Mouse (Mus musculus) lung, postnatal 0 days (tissue): ENCODE measurements at regions not wholly inside any gene's neighbourhood (a gene's known extent, or its start where the extent isn't known, plus 50 kb on each side); places are given as distances from the start of the nearest gene placed in this dataset.

Source experiments
- ATAC-seq: fragments of 200-750 bp; cut with Nextera tagmentation; 2 replicates; pipeline ENCODE4 v1.8.0; 2017; ENCODE audit warnings: moderate library complexity
- DNase-seq: peaks from one replicate; pipeline ENCODE4 v3.0.0-alpha.2; 2016; ENCODE audit warnings: low spot score
- H3K27ac ChIP-seq: fragments of 300-500 bp; sonication (generic); 2 replicates; pipeline ENCODE4 v1.5.1; 2014; ENCODE audit warnings: antibody characterized with exemption, mild to moderate bottlenecking, low read length, mixed read lengths
- H3K27me3 ChIP-seq: fragments of 300-500 bp; sonication (generic); replicated peaks from 2 replicates; pipeline ENCODE4 v1.6.1; 2014; ENCODE audit warnings: low read length, mixed read lengths; ENCODE audit not compliant: insufficient read depth
- H3K36me3 ChIP-seq: fragments of 300-500 bp; sonication (generic); 2 replicates; pipeline ENCODE4 v1.6.1; 2014; ENCODE audit warnings: low read length, mixed read lengths; ENCODE audit not compliant: insufficient read depth
- H3K4me1 ChIP-seq: fragments of 300-500 bp; sonication (generic); 2 replicates; pipeline ENCODE4 v1.6.1; 2014; ENCODE audit warnings: antibody characterized with exemption, low read depth, low read length, mixed read lengths; ENCODE audit not compliant: insufficient read depth
- H3K4me2 ChIP-seq: fragments of 300-500 bp; sonication (generic); replicated peaks from 2 replicates; pipeline ENCODE4 v1.6.1; 2014; ENCODE audit warnings: low read depth, mild to moderate bottlenecking, low read length, moderate library complexity, mixed read lengths
- H3K4me3 ChIP-seq: fragments of 300-500 bp; sonication (generic); 2 replicates; pipeline ENCODE4 v1.5.1; 2014; ENCODE audit warnings: low read depth, low read length
- H3K9ac ChIP-seq: fragments of 300-500 bp; sonication (generic); replicated peaks from 2 replicates; pipeline ENCODE4 v1.6.1; 2014; ENCODE audit warnings: low read depth, mild to moderate bottlenecking
- H3K9me3 ChIP-seq: fragments of 300-500 bp; sonication (generic); 2 replicates; pipeline ENCODE4 v1.6.1; 2016; ENCODE audit warnings: low read length, mixed read lengths
- CTCF ChIP-seq: IDR thresholded peaks from 2 replicates; pipeline ENCODE4 v1.5.1; 2016; ENCODE audit warnings: antibody characterized with exemption, mild to moderate bottlenecking
- EP300 ChIP-seq: IDR thresholded peaks from 2 replicates; pipeline ENCODE4 v1.6.1; 2016; ENCODE audit warnings: antibody characterized with exemption, mild to moderate bottlenecking, control low read depth
- WGBS: fragments of 180-500 bp; shearing (Covaris S2); extraction: QIAGEN DNeasy Blood & Tissue Kit; methylation state at CpG from one replicate; pipeline ENCODE4 v1.1.7; 2014; 5-methylcytosine and 5-hydroxymethylcytosine counted together

GRCm38 (mm10) chr3:58167761-58168290 lies 246.7 kb upstream of the Tsc22d2 start:
- Histone ChIP-seq H3K9ac (no peak overlapping the region), H3K27ac (no peak overlapping the region), H3K4me1 (no peaks in the 10 kb centered on the region), H3K4me2 (no peak overlapping the region), H3K27me3 (no peaks in the 10 kb centered on the region), H3K4me3 (no peak overlapping the region), H3K36me3 (no peaks in the 10 kb centered on the region), H3K9me3 (no peaks in the 10 kb centered on the region)
- ATAC-seq (no peak), DNase-seq (no peak)
- TF ChIP-seq CTCF, result no peak
- TF ChIP-seq EP300, result no peak
- WGBS, result 100% methylated on average over 1 of the region's 1 CpGs

GRCm38 (mm10) chr3:58168522-58169185 lies 245.9 kb upstream of the Tsc22d2 start:
- H3K4me2 ChIP-seq, result no peak overlapping the region
- no peak overlapping the region for H3K4me3 ChIP-seq
- no peaks in the 10 kb centered on the region for H3K4me1 ChIP-seq
- no peaks in the 10 kb centered on the region for H3K36me3 ChIP-seq
- H3K27ac ChIP-seq, result no peak overlapping the region
- DNase-seq, result peak; percentile 42
- no peaks in the 10 kb centered on the region for H3K9me3 ChIP-seq
- WGBS, result 47% methylated on average over 14 of the region's 14 CpGs
- H3K27me3 ChIP-seq, result no peaks in the 10 kb centered on the region
- TF ChIP-seq CTCF (no peak), EP300 (no peak)
- ATAC-seq, result peak; percentile 25
- no peak overlapping the region for H3K9ac ChIP-seq

GRCm38 (mm10) chr3:58169786-58170185 lies 244.7 kb upstream of the Tsc22d2 start:
- DNase-seq, result no peak
- no peaks in the 10 kb centered on the region for H3K9me3 ChIP-seq
- WGBS, result 88% methylated on average over 6 of the region's 6 CpGs

GRCm38 (mm10) chr3:58172096-58172495 lies 242.4 kb upstream of the Tsc22d2 start:
- 84% methylated on average over 5 of the region's 5 CpGs for WGBS
- H3K4me1 ChIP-seq, result no peaks in the 10 kb centered on the region
- no peak overlapping the region for H3K4me2 ChIP-seq
- TF ChIP-seq EP300 (no peak), CTCF (no peak)
- no peaks in the 10 kb centered on the region for H3K9me3 ChIP-seq
- H3K36me3 ChIP-seq, result no peaks in the 10 kb centered on the region
- no peaks in the 10 kb centered on the region for H3K27me3 ChIP-seq
- H3K27ac ChIP-seq, result no peak overlapping the region
- no peak for DNase-seq
- H3K4me3 ChIP-seq, result no peak overlapping the region
- ATAC-seq, result no peak
- no peak overlapping the region for H3K9ac ChIP-seq

More at GRCm38 (mm10) chr3:58169786-58170185, 244.7 kb upstream of the Tsc22d2 start:
- no peaks in the 10 kb centered on the region for H3K4me1 ChIP-seq
- ATAC-seq, result no peak
- H3K27ac ChIP-seq, result no peak overlapping the region
- H3K36me3 ChIP-seq, result no peaks in the 10 kb centered on the region
- H3K4me3 ChIP-seq, result no peak overlapping the region
- no peak overlapping the region for H3K4me2 ChIP-seq
- H3K9ac ChIP-seq, result no peak overlapping the region
- TF ChIP-seq CTCF (no peak), EP300 (no peak)
- no peaks in the 10 kb centered on the region for H3K27me3 ChIP-seq

GRCm38 (mm10) chr3:58173821-58174220 lies 240.7 kb upstream of the Tsc22d2 start:
- H3K27me3 ChIP-seq, result no peaks in the 10 kb centered on the region
- no peak overlapping the region for H3K4me2 ChIP-seq
- H3K9me3 ChIP-seq, result no peaks in the 10 kb centered on the region
- 67% methylated on average over 1 of the region's 1 CpGs for WGBS
- H3K4me3 ChIP-seq, result no peak overlapping the region
- no peak for TF ChIP-seq EP300
- no peak for TF ChIP-seq CTCF
- DNase-seq (no peak), ATAC-seq (no peak)
- no peaks in the 10 kb centered on the region for H3K4me1 ChIP-seq
- no peak overlapping the region for H3K9ac ChIP-seq
- H3K27ac ChIP-seq, result no peak overlapping the region
- no peaks in the 10 kb centered on the region for H3K36me3 ChIP-seq

- Histone ChIP-seq H3K4me1 (no peaks in the 10 kb centered on the region), H3K4me2 (no peak overlapping the region), H3K9ac (no peak overlapping the region), H3K4me3 (no peak overlapping the region), H3K36me3 (no peaks in the 10 kb centered on the region), H3K9me3 (no peaks in the 10 kb centered on the region), H3K27me3 (no peaks in the 10 kb centered on the region), H3K27ac (no peak overlapping the region)
- WGBS, result 48% methylated on average over 3 of the region's 3 CpGs
- no peak for TF ChIP-seq CTCF
- no peak for TF ChIP-seq EP300
- ATAC-seq (no peak), DNase-seq (no peak)
Observed at GRCm38 (mm10) chr3:58181715-58182114, 232.8 kb upstream of the Tsc22d2 start.
